Mouse (Mus musculus): ENCODE results near the gene Selenom. TPM values are rescaled to one million over a fixed set of nuclear protein-coding genes. Genes with fewer than 3 reads are reported as not detected.
A peak's percentile ranks its signal among the peaks of the same experiment; 100 is the strongest.

Selenom gene
- polyA plus RNA-seq, 1 experiment = 13.8 TPM

- TF ChIP-seq CTCF (IDR thresholded peaks at IDR 0.05; ENCODE audit: control insufficient read depth, insufficient read depth, insufficient replicate concordance, low read depth, low read length) = no peak
- TF ChIP-seq POLR2A (IDR thresholded peaks at IDR 0.05; ENCODE audit: control insufficient read depth, low read depth, low read length) = no peak
- Histone ChIP-seq H3K27ac (ENCODE audit: control insufficient read depth, insufficient read depth, low read depth, low read length) (no peak overlapping the region), H3K4me3 (ENCODE audit: control insufficient read depth, low read depth, low read length) (no peak overlapping the region), H3K36me3 (ENCODE audit: control insufficient read depth, insufficient read depth, low read length) (no peaks in the 10 kb centered on the region), H3K27me3 (ENCODE audit: control insufficient read depth, insufficient read depth, low read length) (no peaks in the 10 kb centered on the region), H3K4me1 (ENCODE audit: control insufficient read depth, insufficient read depth, low read length) (peaks cover 9% of the 10 kb centered on the region)
Observed at GRCm38 (mm10) chr11:3531634-3532033, 17.1 kb downstream of the Selenom start.

DNA sequence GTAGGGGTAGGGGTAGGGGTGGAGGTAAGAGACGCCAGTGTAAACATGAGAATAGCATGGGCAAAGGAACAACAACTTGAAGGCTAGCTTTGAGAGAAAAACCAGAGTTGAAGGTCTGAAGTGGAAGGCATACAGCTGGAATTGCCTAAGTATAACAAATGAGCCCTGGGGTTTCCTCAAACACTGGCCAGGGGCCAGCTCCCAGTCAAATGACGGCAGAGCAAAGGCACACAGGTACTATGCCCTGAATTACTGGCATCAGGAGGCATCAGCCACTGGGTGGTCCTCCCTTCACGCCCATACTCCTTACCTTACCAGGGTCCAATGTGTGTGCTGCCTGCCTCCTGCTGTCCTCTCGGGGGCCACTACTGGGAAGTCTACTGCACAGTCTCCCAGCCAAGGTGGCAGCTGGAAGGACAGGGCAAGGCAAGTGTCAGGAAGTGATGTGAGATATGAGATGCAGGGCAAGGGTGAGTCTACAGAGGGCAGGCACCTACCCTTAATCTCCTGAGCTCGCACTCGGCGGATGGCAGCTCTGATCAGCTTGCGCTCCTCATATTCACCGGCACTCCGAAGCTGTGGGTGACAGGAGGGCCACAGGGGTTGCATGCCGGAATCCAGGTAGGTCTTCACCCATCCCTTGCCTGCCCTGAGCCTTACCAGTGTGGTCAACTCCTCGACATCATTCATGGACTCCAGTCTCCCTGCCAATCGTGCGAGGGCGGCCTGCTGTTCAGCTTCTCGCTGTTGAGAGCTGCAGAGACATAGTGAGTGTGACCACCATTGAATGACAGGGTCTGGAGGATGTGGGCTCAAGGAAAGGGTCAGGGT, 17.8 kb downstream of the Selenom start:
- no peak overlapping the region for H3K27ac ChIP-seq (ENCODE audit: control insufficient read depth, insufficient read depth, low read depth, low read length)
- TF ChIP-seq CTCF (IDR thresholded peaks at IDR 0.05; ENCODE audit: control insufficient read depth, insufficient read depth, insufficient replicate concordance, low read depth, low read length) = no peak
- TF ChIP-seq POLR2A (IDR thresholded peaks at IDR 0.05; ENCODE audit: control insufficient read depth, low read depth, low read length) = no peak
- H3K4me1 ChIP-seq (ENCODE audit: control insufficient read depth, insufficient read depth, low read length) = peaks cover 9% of the 10 kb centered on the region
- H3K4me3 ChIP-seq (ENCODE audit: control insufficient read depth, low read depth, low read length) = no peak overlapping the region
- no peaks in the 10 kb centered on the region for H3K27me3 ChIP-seq (ENCODE audit: control insufficient read depth, insufficient read depth, low read length)
- H3K36me3 ChIP-seq (ENCODE audit: control insufficient read depth, insufficient read depth, low read length) = no peaks in the 10 kb centered on the region

GRCm38 (mm10) chr11:3533406-3533932, 19.0 kb downstream of the Selenom start:
- TF ChIP-seq POLR2A (IDR thresholded peaks at IDR 0.05; ENCODE audit: control insufficient read depth, low read depth, low read length) (no peak), CTCF (IDR thresholded peaks at IDR 0.05; ENCODE audit: control insufficient read depth, insufficient read depth, insufficient replicate concordance, low read depth, low read length) (no peak)
- Histone ChIP-seq H3K27me3 (ENCODE audit: control insufficient read depth, insufficient read depth, low read length) (no peaks in the 10 kb centered on the region), H3K36me3 (ENCODE audit: control insufficient read depth, insufficient read depth, low read length) (no peaks in the 10 kb centered on the region), H3K27ac (ENCODE audit: control insufficient read depth, insufficient read depth, low read depth, low read length) (no peak overlapping the region), H3K4me3 (ENCODE audit: control insufficient read depth, low read depth, low read length) (no peak overlapping the region), H3K4me1 (ENCODE audit: control insufficient read depth, insufficient read depth, low read length) (peaks cover 9% of the 10 kb centered on the region)

DNA sequence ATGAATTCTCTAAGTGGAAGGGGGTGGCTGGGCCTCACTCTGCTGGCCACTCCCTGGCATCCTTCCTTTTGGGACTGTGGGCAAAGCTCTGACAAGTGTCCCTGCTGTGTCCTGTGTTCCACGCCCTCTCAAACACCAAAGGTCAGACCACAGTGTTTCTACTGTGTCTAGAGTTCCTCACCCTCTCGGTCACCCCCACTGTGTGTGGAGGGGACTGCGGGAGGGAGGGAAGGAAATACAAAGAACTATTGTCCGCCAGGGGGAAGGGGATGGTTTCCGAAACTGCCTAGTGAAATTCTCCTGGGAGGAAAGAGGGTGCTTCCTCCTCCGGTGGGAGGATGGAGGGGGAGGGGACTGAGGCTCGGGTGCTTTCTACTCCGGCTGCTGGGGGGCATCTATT, 20.5 kb downstream of the Selenom start:
- H3K4me3 ChIP-seq (ENCODE audit: control insufficient read depth, low read depth, low read length) = no peak overlapping the region; the same call in 1 of the 2 replicates
- peaks cover 14% of the 10 kb centered on the region for H3K4me1 ChIP-seq (ENCODE audit: control insufficient read depth, insufficient read depth, low read length)
- no peak for TF ChIP-seq POLR2A (IDR thresholded peaks at IDR 0.05; ENCODE audit: control insufficient read depth, low read depth, low read length)
- no peak for TF ChIP-seq CTCF (IDR thresholded peaks at IDR 0.05; ENCODE audit: control insufficient read depth, insufficient read depth, insufficient replicate concordance, low read depth, low read length)

DNA sequence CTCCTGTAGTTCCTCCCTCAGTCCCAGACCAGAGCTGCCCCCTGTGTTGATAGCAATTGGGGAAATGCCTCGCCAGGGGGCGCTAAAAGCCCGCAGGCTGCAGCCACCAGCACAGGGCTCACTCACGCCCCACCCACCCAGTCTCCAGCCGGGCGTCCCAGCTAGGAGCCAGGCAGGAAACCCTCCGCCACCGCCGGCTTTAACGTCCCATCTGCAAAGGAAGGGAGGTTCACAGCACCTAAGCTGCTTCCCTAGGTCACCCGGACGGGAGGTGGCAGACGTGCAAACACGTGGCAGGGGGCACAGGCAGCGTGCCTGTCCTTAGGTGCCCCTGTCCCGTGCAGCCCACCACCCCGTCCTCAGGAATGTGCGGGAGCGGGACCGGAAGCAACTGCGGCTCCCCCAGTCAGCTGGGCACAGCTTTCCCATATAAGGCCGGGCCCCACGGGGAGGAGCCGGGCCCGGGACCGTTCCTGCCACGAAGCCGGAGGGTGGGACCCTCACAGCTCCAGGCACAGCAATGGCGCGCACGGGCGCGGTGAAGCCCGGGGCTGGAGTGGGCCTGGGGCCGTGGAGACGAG, 21.0 kb downstream of the Selenom start:
- Histone ChIP-seq H3K27me3 (ENCODE audit: control insufficient read depth, insufficient read depth, low read length) (no peaks in the 10 kb centered on the region), H3K36me3 (ENCODE audit: control insufficient read depth, insufficient read depth, low read length) (no peaks in the 10 kb centered on the region), H3K4me1 (ENCODE audit: control insufficient read depth, insufficient read depth, low read length) (peaks cover 16% of the 10 kb centered on the region), H3K4me3 (ENCODE audit: control insufficient read depth, low read depth, low read length) (peak overlapping the region; percentile 87), H3K27ac (ENCODE audit: control insufficient read depth, insufficient read depth, low read depth, low read length) (peak overlapping the region; percentile 81)
- TF ChIP-seq POLR2A (IDR thresholded peaks at IDR 0.05; ENCODE audit: control insufficient read depth, low read depth, low read length) = 0 out of 2 replicates have a peak, but pooled peaks have one; percentile 28
- TF ChIP-seq CTCF (IDR thresholded peaks at IDR 0.05; ENCODE audit: control insufficient read depth, insufficient read depth, insufficient replicate concordance, low read depth, low read length) = peak; percentile 77; the same call in 1 of the 2 replicates

More for the DNA sequence above, 20.5 kb downstream of the Selenom start:
- Histone ChIP-seq H3K36me3 (ENCODE audit: control insufficient read depth, insufficient read depth, low read length) (no peaks in the 10 kb centered on the region), H3K27me3 (ENCODE audit: control insufficient read depth, insufficient read depth, low read length) (no peaks in the 10 kb centered on the region), H3K27ac (ENCODE audit: control insufficient read depth, insufficient read depth, low read depth, low read length) (no peak overlapping the region)

DNA sequence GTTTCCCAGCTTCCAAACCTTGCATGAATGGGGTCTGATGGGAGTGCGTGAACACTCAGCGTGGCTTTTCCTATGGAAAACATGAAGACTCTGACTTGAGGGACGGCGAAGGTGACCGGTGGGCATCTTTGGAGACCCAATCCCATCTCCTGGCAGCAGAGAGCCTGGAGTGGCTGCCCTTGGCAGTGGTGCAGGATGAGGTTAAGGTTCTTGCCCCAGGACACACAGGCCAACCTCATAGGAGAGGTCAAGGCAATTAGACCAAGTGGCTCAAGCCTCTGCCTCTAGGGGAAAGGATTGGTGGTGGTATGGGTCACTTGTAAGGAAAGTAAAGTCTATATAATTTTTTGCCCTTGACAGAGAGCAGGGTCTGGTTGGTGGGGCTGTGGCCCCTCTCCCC, 21.6 kb downstream of the Selenom start:
- TF ChIP-seq POLR2A (IDR thresholded peaks at IDR 0.05; ENCODE audit: control insufficient read depth, low read depth, low read length) = no peak
- no peak for TF ChIP-seq CTCF (IDR thresholded peaks at IDR 0.05; ENCODE audit: control insufficient read depth, insufficient read depth, insufficient replicate concordance, low read depth, low read length)
- peak overlapping the region; percentile 81 for H3K27ac ChIP-seq (ENCODE audit: control insufficient read depth, insufficient read depth, low read depth, low read length)

GRCm38 (mm10) chr11:3536745-3537333, 22.4 kb downstream of the Selenom start:
- TF ChIP-seq CTCF (IDR thresholded peaks at IDR 0.05; ENCODE audit: control insufficient read depth, insufficient read depth, insufficient replicate concordance, low read depth, low read length) (no peak), POLR2A (IDR thresholded peaks at IDR 0.05; ENCODE audit: control insufficient read depth, low read depth, low read length) (no peak)
- Histone ChIP-seq H3K36me3 (ENCODE audit: control insufficient read depth, insufficient read depth, low read length) (no peaks in the 10 kb centered on the region), H3K27me3 (ENCODE audit: control insufficient read depth, insufficient read depth, low read length) (no peaks in the 10 kb centered on the region), H3K4me3 (ENCODE audit: control insufficient read depth, low read depth, low read length) (no peak overlapping the region), H3K4me1 (ENCODE audit: control insufficient read depth, insufficient read depth, low read length) (peaks cover 16% of the 10 kb centered on the region), H3K27ac (ENCODE audit: control insufficient read depth, insufficient read depth, low read depth, low read length) (no peak overlapping the region)

More for the DNA sequence above, 21.6 kb downstream of the Selenom start:
- Histone ChIP-seq H3K36me3 (ENCODE audit: control insufficient read depth, insufficient read depth, low read length) (no peaks in the 10 kb centered on the region), H3K4me3 (ENCODE audit: control insufficient read depth, low read depth, low read length) (peak overlapping the region; percentile 87), H3K4me1 (ENCODE audit: control insufficient read depth, insufficient read depth, low read length) (peaks cover 16% of the 10 kb centered on the region), H3K27me3 (ENCODE audit: control insufficient read depth, insufficient read depth, low read length) (no peaks in the 10 kb centered on the region)

All from testis, adult 2 months (tissue).